Mouse (Mus musculus) T-helper 1 cell (primary cell): Measurements from ENCODE around the gene Gm10153.
"Not testable (repeated sequence)": the region's sequence is repeated elsewhere in the genome, so short reads cannot be mapped to it uniquely, and the experiment has no call there.

Source experiments
- in situ Hi-C: fragments of 300-600 bp; cut with MboI, MseI; formaldehyde crosslinking; loops from one replicate; pipeline ENCODE4 v1.15.1; 2025; ENCODE audit warnings: high pct_unique_total_duplicates

Gene Gm10153

DNA sequence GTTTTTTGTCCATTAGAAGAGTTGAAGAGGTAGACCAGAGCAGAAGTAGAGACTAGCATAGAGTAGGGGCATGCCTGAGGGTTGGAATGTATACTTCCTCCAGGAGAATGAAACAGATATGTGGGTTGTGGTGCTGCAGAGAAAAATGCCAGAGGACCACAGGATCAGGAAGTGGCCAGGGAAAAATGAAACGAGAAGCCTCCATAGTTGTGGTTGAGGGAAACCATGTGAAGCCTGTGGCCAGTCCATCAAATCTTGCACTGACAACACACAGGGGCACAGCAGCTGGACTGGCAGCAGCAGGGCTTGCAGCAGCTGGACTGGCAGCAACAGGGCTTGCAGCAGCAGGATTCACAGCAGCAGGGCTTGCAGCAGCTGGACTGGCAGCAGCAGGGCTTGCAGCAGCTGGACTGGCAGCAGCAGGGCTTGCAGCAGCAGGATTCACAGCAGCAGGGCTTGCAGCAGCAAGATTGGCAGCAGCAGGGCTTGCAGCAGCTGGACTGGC is 46.6 kb downstream of the Gm10153 start:
- in situ Hi-C loops: not testable (repeated sequence)

DNA sequence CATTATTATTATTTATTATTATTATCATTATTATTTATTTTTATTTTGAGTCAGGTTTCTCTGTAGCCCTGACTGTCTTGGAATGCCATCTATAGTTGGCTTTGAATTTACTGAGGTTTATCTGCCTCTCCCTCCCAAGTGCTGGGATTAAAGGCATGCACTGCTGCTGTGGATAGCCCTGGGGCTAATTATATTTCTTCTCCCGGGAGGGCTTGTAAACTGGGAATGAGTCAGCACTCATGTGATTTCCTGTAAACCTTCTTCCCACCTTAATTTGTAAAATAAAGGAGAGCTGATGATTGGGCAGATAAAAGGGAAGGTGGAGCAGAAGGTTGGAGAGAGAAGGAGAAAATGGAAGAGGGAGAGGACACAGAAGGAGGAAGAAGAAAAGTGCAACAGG is 49.5 kb downstream of the Gm10153 start:
- in situ Hi-C loops: no loop called here
